Mouse (Mus musculus) liver, embryonic 14.5 days (tissue): ENCODE measurements around the gene Xpnpep1.

ENCODE experiments used
- CTCF ChIP-seq: IDR thresholded peaks from 2 replicates; pipeline ENCODE4 v1.5.1; 2016; ENCODE audit warnings: antibody characterized with exemption, low read depth, control low read depth
- EP300 ChIP-seq: IDR thresholded peaks from 2 replicates; pipeline ENCODE4 v1.6.1; 2016; ENCODE audit warnings: antibody characterized with exemption, low read depth

DNA sequence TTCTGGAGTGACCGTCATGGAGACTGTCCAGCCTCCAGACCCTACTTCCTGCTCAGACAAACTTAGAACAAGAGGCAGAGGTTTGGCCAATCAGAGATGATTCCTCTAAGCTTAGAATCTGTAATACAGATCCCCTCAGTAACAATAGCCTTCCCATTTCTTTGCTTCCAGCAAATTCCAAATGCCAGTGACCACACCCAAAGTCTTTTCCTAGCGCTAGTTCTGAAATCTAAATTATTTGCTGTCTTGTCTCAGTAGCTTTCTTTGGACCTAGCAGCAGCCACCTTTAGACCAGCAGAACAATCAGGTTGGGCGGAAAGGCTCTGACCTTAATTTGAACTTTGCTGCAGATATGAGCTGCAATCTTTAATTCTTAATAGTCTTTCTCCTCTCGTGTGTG is 30.9 kb upstream of the Xpnpep1 start:
- TF ChIP-seq CTCF (no peak), EP300 (no peak)
